Mouse (Mus musculus): ENCODE measurements at regions not wholly inside any gene's neighbourhood (a gene's known extent, or its start where the extent isn't known, plus 50 kb on each side); places are given as distances from the start of the nearest gene placed in this dataset.

- no peak for TF ChIP-seq CTCF (IDR thresholded peaks at IDR 0.05; ENCODE audit: control insufficient read depth, insufficient read depth, insufficient read length)
- no peak for TF ChIP-seq FOSL1 (IDR thresholded peaks at IDR 0.05; ENCODE audit: insufficient read depth, low read length, poor library complexity, severe bottlenecking)
- TF ChIP-seq USF1 (IDR thresholded peaks at IDR 0.05; ENCODE audit: low read depth), result no peak
- TF ChIP-seq CEBPB (IDR thresholded peaks at IDR 0.05; ENCODE audit: low read depth), result no peak
- TF ChIP-seq MYOD1 (IDR thresholded peaks at IDR 0.05; ENCODE audit: control insufficient read depth, insufficient read length, low read depth), result no peak
Measured at GRCm38 (mm10) chr2:133204295-133204866, 258.7 kb upstream of the Fermt1 start.
